Mouse (Mus musculus) ES-Bruce4 (cell line): Measurements from ENCODE around the gene Dcaf17.

Experiments
- EP300 ChIP-seq: IDR thresholded peaks from 2 replicates; pipeline ENCODE4 v1.6.1; 2011; ENCODE audit warnings: low read depth, low read length; ENCODE audit not compliant: insufficient read depth
- POLR2A ChIP-seq: IDR thresholded peaks from one replicate; pipeline ENCODE4 v1.8.1; 2011; ENCODE audit warnings: low read length; ENCODE audit not compliant: insufficient read depth

- TF ChIP-seq EP300: no peak
- no peak for TF ChIP-seq POLR2A
Measured at GRCm38 (mm10) chr2:71013521-71013920, 41.6 kb upstream of the Dcaf17 start.
